Mouse (Mus musculus): ENCODE results near the gene Klhl40. TPM values are rescaled to one million over a fixed set of nuclear protein-coding genes. Genes with fewer than 3 reads are reported as not detected.

The Klhl40 gene
- polyA plus RNA-seq, 1 experiment from 2014 or later, result 0.28 TPM

GRCm38 (mm10) chr9:121819073-121819770, 41.8 kb downstream of the Klhl40 start:
- Histone ChIP-seq H3K9me3 (no peaks in the 10 kb centered on the region), H3K4me1 (peaks cover 5% of the 10 kb centered on the region; the same call in 1 of the 2 replicates), H3K27me3 (0 out of 2 replicates have a peak, but pooled peaks cover 3% of the 10 kb centered on the region), H3K9ac (no peak overlapping the region), H3K4me3 (replicated peaks) (no peak overlapping the region), H3K27ac (no peak overlapping the region), H3K4me2 (no peak overlapping the region), H3K36me3 (replicated peaks) (no peaks in the 10 kb centered on the region)
- ATAC-seq (ENCODE audit: low FRiP score), result no peak
- WGBS, result 85% methylated on average over 9 of the region's 9 CpGs

GRCm38 (mm10) chr9:121819771-121820471, 42.5 kb downstream of the Klhl40 start:
- Histone ChIP-seq H3K27me3 (0 out of 2 replicates have a peak, but pooled peaks cover 3% of the 10 kb centered on the region), H3K4me1 (peaks cover 5% of the 10 kb centered on the region; the same call in 1 of the 2 replicates), H3K9me3 (no peaks in the 10 kb centered on the region), H3K27ac (no peak overlapping the region), H3K4me3 (replicated peaks) (no peak overlapping the region), H3K36me3 (replicated peaks) (no peaks in the 10 kb centered on the region), H3K9ac (no peak overlapping the region), H3K4me2 (no peak overlapping the region)
- no peak for ATAC-seq (ENCODE audit: low FRiP score)
- 67% methylated on average over 7 of the region's 7 CpGs for WGBS

GRCm38 (mm10) chr9:121820765-121821164, 43.4 kb downstream of the Klhl40 start:
- Histone ChIP-seq H3K4me1 (peaks cover 5% of the 10 kb centered on the region; the same call in 1 of the 2 replicates), H3K36me3 (replicated peaks) (no peaks in the 10 kb centered on the region), H3K9ac (no peak overlapping the region), H3K4me3 (replicated peaks) (no peak overlapping the region), H3K27ac (no peak overlapping the region), H3K4me2 (no peak overlapping the region), H3K27me3 (0 out of 2 replicates have a peak, but pooled peaks cover 3% of the 10 kb centered on the region), H3K9me3 (no peaks in the 10 kb centered on the region)
- WGBS, result 71% methylated on average over 5 of the region's 5 CpGs
- no peak for ATAC-seq (ENCODE audit: low FRiP score)

- 0 out of 2 replicates have a peak, but pooled peaks cover 3% of the 10 kb centered on the region for H3K27me3 ChIP-seq
- H3K4me2 ChIP-seq, result no peak overlapping the region
- ATAC-seq (ENCODE audit: low FRiP score), result no peak; the same call in 1 of the 2 replicates
- H3K36me3 ChIP-seq (replicated peaks), result no peaks in the 10 kb centered on the region
- 78% methylated on average over 6 of the region's 6 CpGs for WGBS
- no peaks in the 10 kb centered on the region for H3K9me3 ChIP-seq
- no peak overlapping the region for H3K9ac ChIP-seq
- H3K27ac ChIP-seq, result no peak overlapping the region; the same call in 1 of the 2 replicates
- peaks cover 5% of the 10 kb centered on the region; the same call in 1 of the 2 replicates for H3K4me1 ChIP-seq
- H3K4me3 ChIP-seq (replicated peaks), result no peak overlapping the region
Observed at GRCm38 (mm10) chr9:121822585-121822991, 45.2 kb downstream of the Klhl40 start.

- 0 out of 2 replicates have a peak, but pooled peaks cover 3% of the 10 kb centered on the region for H3K27me3 ChIP-seq
- H3K27ac ChIP-seq, result no peak overlapping the region
- H3K4me2 ChIP-seq, result no peak overlapping the region
- H3K9me3 ChIP-seq, result no peaks in the 10 kb centered on the region
- ATAC-seq (ENCODE audit: low FRiP score), result no peak
- peaks cover 5% of the 10 kb centered on the region; the same call in 1 of the 2 replicates for H3K4me1 ChIP-seq
- H3K9ac ChIP-seq, result no peak overlapping the region
- no peaks in the 10 kb centered on the region for H3K36me3 ChIP-seq (replicated peaks)
- no peak overlapping the region for H3K4me3 ChIP-seq (replicated peaks)
- WGBS, result 88% methylated on average over 1 of the region's 1 CpGs
Observed at GRCm38 (mm10) chr9:121823051-121823450, 45.6 kb downstream of the Klhl40 start.

- Histone ChIP-seq H3K27ac (no peak overlapping the region), H3K4me2 (no peak overlapping the region), H3K9me3 (no peaks in the 10 kb centered on the region), H3K4me1 (peaks cover 5% of the 10 kb centered on the region; the same call in 1 of the 2 replicates), H3K27me3 (0 out of 2 replicates have a peak, but pooled peaks cover 3% of the 10 kb centered on the region), H3K9ac (no peak overlapping the region), H3K36me3 (replicated peaks) (no peaks in the 10 kb centered on the region), H3K4me3 (replicated peaks) (no peak overlapping the region)
- peak; percentile 36; the same call in 1 of the 2 replicates for ATAC-seq (ENCODE audit: low FRiP score)
- 65% methylated on average over 7 of the region's 7 CpGs for WGBS
Observed at GRCm38 (mm10) chr9:121823991-121824390, 46.6 kb downstream of the Klhl40 start.

- Histone ChIP-seq H3K27me3 (no peaks in the 10 kb centered on the region), H3K4me3 (replicated peaks) (no peak overlapping the region), H3K9me3 (no peaks in the 10 kb centered on the region), H3K36me3 (replicated peaks) (no peaks in the 10 kb centered on the region), H3K27ac (no peak overlapping the region), H3K9ac (no peak overlapping the region), H3K4me1 (peaks cover 5% of the 10 kb centered on the region; the same call in 1 of the 2 replicates), H3K4me2 (no peak overlapping the region)
- no peak for ATAC-seq (ENCODE audit: low FRiP score)
- WGBS, result 89% methylated on average over 3 of the region's 3 CpGs
Observed at GRCm38 (mm10) chr9:121826356-121826755, 48.9 kb downstream of the Klhl40 start.

- Histone ChIP-seq H3K4me2 (no peak overlapping the region), H3K4me1 (no peaks in the 10 kb centered on the region; the same call in 1 of the 2 replicates), H3K9me3 (no peaks in the 10 kb centered on the region), H3K9ac (no peak overlapping the region), H3K4me3 (replicated peaks) (no peak overlapping the region), H3K27me3 (no peaks in the 10 kb centered on the region), H3K36me3 (replicated peaks) (no peaks in the 10 kb centered on the region), H3K27ac (no peak overlapping the region)
- no peak for ATAC-seq (ENCODE audit: low FRiP score)
- WGBS, result 82% methylated on average over 6 of the region's 6 CpGs
Observed at GRCm38 (mm10) chr9:121828314-121828713, 50.9 kb downstream of the Klhl40 start.

GRCm38 (mm10) chr9:121829270-121829992, 52.0 kb downstream of the Klhl40 start:
- Histone ChIP-seq H3K9me3 (no peaks in the 10 kb centered on the region), H3K4me2 (no peak overlapping the region), H3K36me3 (replicated peaks) (no peaks in the 10 kb centered on the region), H3K4me1 (no peaks in the 10 kb centered on the region; the same call in 1 of the 2 replicates), H3K9ac (no peak overlapping the region), H3K27ac (no peak overlapping the region), H3K27me3 (no peaks in the 10 kb centered on the region), H3K4me3 (replicated peaks) (no peak overlapping the region)
- 76% methylated on average over 7 of the region's 7 CpGs for WGBS
- ATAC-seq (ENCODE audit: low FRiP score), result no peak

GRCm38 (mm10) chr9:121830243-121830955, 53.0 kb downstream of the Klhl40 start:
- ATAC-seq (ENCODE audit: low FRiP score), result peak; percentile 44; the same call in 1 of the 2 replicates

GRCm38 (mm10) chr9:121830956-121831293, 53.5 kb downstream of the Klhl40 start:
- ATAC-seq (ENCODE audit: low FRiP score), result peak; percentile 41; the same call in 1 of the 2 replicates

More at GRCm38 (mm10) chr9:121830243-121830955, 53.0 kb downstream of the Klhl40 start:
- WGBS, result 80% methylated on average over 6 of the region's 6 CpGs
- Histone ChIP-seq H3K36me3 (replicated peaks) (no peaks in the 10 kb centered on the region), H3K4me1 (no peaks in the 10 kb centered on the region; the same call in 1 of the 2 replicates), H3K4me2 (no peak overlapping the region), H3K27me3 (no peaks in the 10 kb centered on the region), H3K9me3 (no peaks in the 10 kb centered on the region), H3K27ac (no peak overlapping the region), H3K9ac (no peak overlapping the region), H3K4me3 (replicated peaks) (no peak overlapping the region)

More at GRCm38 (mm10) chr9:121830956-121831293, 53.5 kb downstream of the Klhl40 start:
- H3K9ac ChIP-seq, result no peak overlapping the region
- H3K4me1 ChIP-seq, result no peaks in the 10 kb centered on the region; the same call in 1 of the 2 replicates
- no peaks in the 10 kb centered on the region for H3K9me3 ChIP-seq
- WGBS, result 36% methylated on average over 6 of the region's 6 CpGs
- no peak overlapping the region for H3K4me3 ChIP-seq (replicated peaks)
- no peak overlapping the region for H3K4me2 ChIP-seq
- no peaks in the 10 kb centered on the region for H3K36me3 ChIP-seq (replicated peaks)
- no peak overlapping the region for H3K27ac ChIP-seq
- H3K27me3 ChIP-seq, result no peaks in the 10 kb centered on the region
